Mouse (Mus musculus): Measurements from ENCODE around the gene Ube2b.

- TF ChIP-seq POLR2A (IDR thresholded peaks at IDR 0.05; ENCODE audit: insufficient read depth, low read length) (no peak), EP300 (IDR thresholded peaks at IDR 0.05; ENCODE audit: insufficient read depth, low read depth, low read length) (no peak), CTCF (IDR thresholded peaks at IDR 0.05; ENCODE audit: low read depth, low read length) (no peak)
These were observed 779 bp upstream of the Ube2b start for GRCm38 (mm10) chr11:52001341-52001740.
